Mouse (Mus musculus) hindbrain, postnatal 0 days (tissue): Measurements from ENCODE around the gene Pdxk. TPM values are rescaled to one million over a fixed set of nuclear protein-coding genes. Genes with fewer than 3 reads are reported as not detected.
A peak's percentile ranks its signal among the peaks of the same experiment; 100 is the strongest.

Source experiments
- ATAC-seq: fragments of 200-750 bp; cut with Nextera tagmentation; 2 replicates; pipeline ENCODE4 v1.8.0; 2017; ENCODE audit warnings: mild to moderate bottlenecking, moderate TSS enrichment, moderate library complexity
- DNase-seq: peaks from one replicate; pipeline ENCODE4 v3.0.0-alpha.2; 2015; ENCODE audit warnings: low spot score
- H3K27ac ChIP-seq: fragments of 300-500 bp; sonication (generic); 2 replicates; pipeline ENCODE4 v1.5.1; 2014; ENCODE audit warnings: mild to moderate bottlenecking
- H3K27me3 ChIP-seq: fragments of 300-500 bp; sonication (generic); 2 replicates; pipeline ENCODE4 v1.6.1; 2014; ENCODE audit warnings: low read length, mixed read lengths; ENCODE audit not compliant: insufficient read depth
- H3K36me3 ChIP-seq: fragments of 300-500 bp; sonication (generic); 2 replicates; pipeline ENCODE4 v1.6.1; 2014; ENCODE audit warnings: low read length, mixed read lengths; ENCODE audit not compliant: insufficient read depth
- H3K4me1 ChIP-seq: fragments of 300-500 bp; sonication (generic); 2 replicates; pipeline ENCODE4 v1.6.1; 2014; ENCODE audit warnings: antibody characterized with exemption, low read length, mixed read lengths; ENCODE audit not compliant: insufficient read depth
- H3K4me2 ChIP-seq: fragments of 300-500 bp; sonication (generic); 2 replicates; pipeline ENCODE4 v1.6.1; 2014; ENCODE audit warnings: low read depth, mild to moderate bottlenecking, low read length, moderate library complexity, mixed read lengths
- H3K4me3 ChIP-seq: fragments of 300-500 bp; sonication (generic); 2 replicates; pipeline ENCODE4 v1.5.1; 2014; ENCODE audit warnings: low read length
- H3K9ac ChIP-seq: fragments of 300-500 bp; sonication (generic); replicated peaks from 2 replicates; pipeline ENCODE4 v1.6.1; 2014; ENCODE audit warnings: mild to moderate bottlenecking, low read length, moderate library complexity, mixed read lengths
- H3K9me3 ChIP-seq: fragments of 300-500 bp; sonication (generic); 2 replicates; pipeline ENCODE4 v1.6.1; 2016; ENCODE audit warnings: low read length, mixed read lengths
- CTCF ChIP-seq: IDR thresholded peaks from 2 replicates; pipeline ENCODE4 v1.5.1; 2016; ENCODE audit warnings: antibody characterized with exemption, control low read depth, low read depth
- WGBS: fragments of 180-500 bp; shearing (Covaris S2); extraction: QIAGEN DNeasy Blood & Tissue Kit; methylation state at CpG from one replicate; pipeline ENCODE4 v1.1.7; 2014; 5-methylcytosine and 5-hydroxymethylcytosine counted together
- polyA plus RNA-seq: library from polyadenylated mRNA; unstranded; fragments of >200 nt; fragmentation: Nextera tagmentation; extraction: Ambion mirVana; gene quantifications from 2 replicates; pipeline ENCODE4 v1.2.1, GENCODE M21; 2015
- total RNA-seq: library from RNA; depleted of rRNA; stranded (reverse); fragments of >200 nt; gene quantifications from 2 replicates; pipeline ENCODE4 v1.2.3, GENCODE M21; 2014

The Pdxk gene
- total and polyA plus RNA-seq, 2 experiments from 2014 or later = 45.8 to 63.1 TPM

- ATAC-seq = no peak; the same call in 1 of the 2 replicates
- WGBS = 37% methylated on average over 21 of the region's 21 CpGs
- peak overlapping the region; percentile 42 for H3K4me3 ChIP-seq
- DNase-seq = no peak
- no peaks in the 10 kb centered on the region for H3K9me3 ChIP-seq
- peak overlapping the region; percentile 72 for H3K4me2 ChIP-seq
- no peaks in the 10 kb centered on the region for H3K27me3 ChIP-seq
- no peaks in the 10 kb centered on the region for H3K36me3 ChIP-seq
- peaks cover 3% of the 10 kb centered on the region; the same call in 1 of the 2 replicates for H3K4me1 ChIP-seq
- no peak for TF ChIP-seq CTCF
- peak overlapping the region; percentile 40; the same call in 1 of the 2 replicates for H3K9ac ChIP-seq
- H3K27ac ChIP-seq = no peak overlapping the region
These were observed 16.5 kb upstream of the Pdxk start for GRCm38 (mm10) chr10:78480954-78481927.

GRCm38 (mm10) chr10:78476821-78477220, 12.0 kb upstream of the Pdxk start:
- H3K4me1 ChIP-seq = peaks cover 3% of the 10 kb centered on the region; the same call in 1 of the 2 replicates
- no peak for TF ChIP-seq CTCF
- no peaks in the 10 kb centered on the region for H3K36me3 ChIP-seq
- H3K9me3 ChIP-seq = no peaks in the 10 kb centered on the region
- WGBS = 72% methylated on average over 4 of the region's 4 CpGs
- no peaks in the 10 kb centered on the region for H3K27me3 ChIP-seq
- H3K27ac ChIP-seq = no peak overlapping the region
- DNase-seq (no peak), ATAC-seq (no peak)
- no peak overlapping the region for H3K4me3 ChIP-seq
- no peak overlapping the region for H3K4me2 ChIP-seq
- H3K9ac ChIP-seq = no peak overlapping the region

GRCm38 (mm10) chr10:78474759-78475158, 10.0 kb upstream of the Pdxk start:
- DNase-seq (no peak), ATAC-seq (no peak)
- H3K9me3 ChIP-seq = no peaks in the 10 kb centered on the region
- no peak overlapping the region for H3K9ac ChIP-seq
- WGBS = 80% methylated on average over 8 of the region's 8 CpGs
- no peak overlapping the region for H3K4me2 ChIP-seq
- TF ChIP-seq CTCF = no peak
- H3K4me1 ChIP-seq = no peaks in the 10 kb centered on the region
- H3K27me3 ChIP-seq = no peaks in the 10 kb centered on the region
- no peak overlapping the region for H3K27ac ChIP-seq
- H3K36me3 ChIP-seq = no peaks in the 10 kb centered on the region
- H3K4me3 ChIP-seq = no peak overlapping the region

- no peaks in the 10 kb centered on the region for H3K9me3 ChIP-seq
- H3K36me3 ChIP-seq = no peaks in the 10 kb centered on the region
- TF ChIP-seq CTCF = no peak
- no peak overlapping the region for H3K9ac ChIP-seq
- H3K4me3 ChIP-seq = no peak overlapping the region
- H3K4me2 ChIP-seq = no peak overlapping the region
- 48% methylated on average over 5 of the region's 5 CpGs for WGBS
- no peak for DNase-seq
- H3K4me1 ChIP-seq = no peaks in the 10 kb centered on the region
- H3K27me3 ChIP-seq = no peaks in the 10 kb centered on the region
- no peak overlapping the region for H3K27ac ChIP-seq
- ATAC-seq = no peak
These were observed 8.7 kb upstream of the Pdxk start for GRCm38 (mm10) chr10:78473434-78473833.

DNA sequence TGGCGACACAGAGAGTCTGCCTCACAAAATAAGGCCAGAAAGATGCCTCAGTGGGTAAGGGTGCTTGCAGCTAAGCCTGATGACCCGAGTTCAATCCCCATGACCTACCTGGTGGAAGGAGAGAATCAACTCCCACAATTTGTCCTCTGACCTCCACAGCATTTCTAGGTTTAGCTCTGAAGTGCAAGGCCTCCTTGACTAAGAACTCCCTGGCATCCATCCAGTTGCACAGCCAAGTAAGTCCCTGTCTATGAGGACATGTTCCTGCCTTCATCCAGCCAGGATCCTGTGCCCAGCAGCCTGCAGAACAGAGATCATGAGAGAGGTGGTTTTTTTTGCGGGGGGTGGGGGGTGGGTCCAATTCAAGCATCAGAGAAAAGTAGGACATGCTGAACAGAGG, 7.3 kb upstream of the Pdxk start:
- Histone ChIP-seq H3K4me3 (no peak overlapping the region), H3K4me2 (no peak overlapping the region), H3K27me3 (no peaks in the 10 kb centered on the region), H3K4me1 (no peaks in the 10 kb centered on the region), H3K27ac (no peak overlapping the region), H3K9ac (no peak overlapping the region), H3K9me3 (no peaks in the 10 kb centered on the region), H3K36me3 (no peaks in the 10 kb centered on the region)
- ATAC-seq (no peak), DNase-seq (no peak)
- TF ChIP-seq CTCF = no peak
- 81% methylated on average over 3 of the region's 3 CpGs for WGBS

DNA sequence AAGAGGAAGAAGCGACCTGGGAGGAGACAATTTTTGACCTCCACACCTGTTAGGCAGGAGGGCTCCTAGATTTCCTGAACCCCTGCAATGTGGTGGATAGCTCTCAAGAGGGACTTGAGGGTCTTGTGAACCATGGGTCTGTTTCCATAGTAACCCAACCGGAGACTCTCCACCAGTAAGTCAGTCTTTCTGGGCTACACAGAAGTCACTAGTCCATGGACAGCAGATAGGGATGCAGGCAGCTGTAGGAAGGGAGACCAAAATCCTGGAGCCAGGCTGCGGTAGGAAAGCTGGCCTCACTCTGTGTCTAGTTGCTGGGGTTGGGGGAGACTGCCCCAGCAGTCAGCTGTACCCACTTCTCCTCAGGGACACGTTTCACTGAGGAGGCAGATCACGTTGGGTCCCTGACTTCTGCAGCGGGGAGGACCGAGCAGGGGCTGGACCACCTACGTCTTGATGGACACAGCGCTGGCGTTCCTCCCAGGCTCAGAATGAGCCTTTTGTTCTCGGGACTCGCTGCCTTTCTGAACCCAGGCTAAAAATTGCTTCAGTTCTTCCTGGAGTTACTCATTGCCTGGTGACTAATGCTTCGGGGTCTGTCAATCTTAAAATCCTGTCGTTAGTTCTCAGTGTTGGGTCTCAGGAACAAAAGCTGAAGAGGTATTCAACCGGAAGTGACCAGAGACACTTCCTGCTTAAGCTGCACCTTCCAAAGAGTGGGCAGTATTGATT, 6.0 kb upstream of the Pdxk start:
- WGBS = 17% methylated on average over 15 of the region's 15 CpGs
- Histone ChIP-seq H3K4me1 (no peaks in the 10 kb centered on the region), H3K36me3 (no peaks in the 10 kb centered on the region), H3K4me3 (no peak overlapping the region), H3K27me3 (no peaks in the 10 kb centered on the region), H3K9ac (no peak overlapping the region), H3K4me2 (peak overlapping the region; percentile 40; the same call in 1 of the 2 replicates), H3K27ac (peak overlapping the region; percentile 62; the same call in 1 of the 2 replicates), H3K9me3 (no peaks in the 10 kb centered on the region)
- peak; percentile 89 for ATAC-seq
- DNase-seq = peak; percentile 75
- no peak for TF ChIP-seq CTCF
